Mouse (Mus musculus): ENCODE results near the gene Ank3. TPM values are rescaled to one million over a fixed set of nuclear protein-coding genes. Genes with fewer than 3 reads are reported as not detected.

The Ank3 gene
- total RNA-seq, 2 experiments from 2014 or later, result 0.05 TPM; not detected in 1

DNA sequence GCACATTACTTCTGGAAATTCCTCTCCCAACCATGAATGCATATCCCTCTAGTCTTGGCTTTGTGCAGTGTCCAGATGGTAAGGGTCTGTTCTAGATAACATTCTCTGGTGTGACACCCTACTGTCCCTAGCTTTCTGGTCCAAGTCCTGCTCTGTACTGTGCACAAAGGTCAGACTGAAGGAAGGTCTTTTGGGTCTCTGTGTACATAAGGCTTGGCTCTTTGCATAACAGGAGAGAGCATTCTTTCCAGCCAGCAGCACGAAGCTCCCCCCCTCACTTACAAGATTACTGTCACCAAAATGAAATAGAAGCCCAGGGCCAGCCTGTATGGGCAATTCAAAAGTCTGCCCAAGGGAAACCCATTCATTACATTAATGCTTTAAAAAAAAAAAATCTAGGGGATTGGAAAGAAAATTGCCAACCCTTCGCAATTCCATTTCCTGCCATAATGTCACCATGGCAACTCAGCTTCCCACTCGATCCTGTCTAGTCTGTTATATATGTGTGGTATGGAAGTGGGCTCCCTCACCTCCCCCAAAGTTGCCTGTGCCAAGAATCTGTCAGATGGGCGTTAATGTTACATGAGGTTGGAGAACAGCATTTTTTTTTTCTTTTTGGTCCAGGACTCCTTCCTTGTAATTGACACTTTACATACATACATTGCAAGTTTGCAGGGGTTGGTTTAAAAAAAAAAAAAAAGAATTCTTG, 460.5 kb downstream of the Ank3 start:
- no peak for ATAC-seq (replicated peaks; ENCODE audit: poor library complexity, severe bottlenecking)

GRCm38 (mm10) chr10:69859848-69860479, 461.4 kb downstream of the Ank3 start:
- no peak for ATAC-seq (replicated peaks; ENCODE audit: poor library complexity, severe bottlenecking)

- ATAC-seq (replicated peaks; ENCODE audit: poor library complexity, severe bottlenecking), result no peak
These were observed 464.3 kb downstream of the Ank3 start for GRCm38 (mm10) chr10:69862829-69863228.

DNA sequence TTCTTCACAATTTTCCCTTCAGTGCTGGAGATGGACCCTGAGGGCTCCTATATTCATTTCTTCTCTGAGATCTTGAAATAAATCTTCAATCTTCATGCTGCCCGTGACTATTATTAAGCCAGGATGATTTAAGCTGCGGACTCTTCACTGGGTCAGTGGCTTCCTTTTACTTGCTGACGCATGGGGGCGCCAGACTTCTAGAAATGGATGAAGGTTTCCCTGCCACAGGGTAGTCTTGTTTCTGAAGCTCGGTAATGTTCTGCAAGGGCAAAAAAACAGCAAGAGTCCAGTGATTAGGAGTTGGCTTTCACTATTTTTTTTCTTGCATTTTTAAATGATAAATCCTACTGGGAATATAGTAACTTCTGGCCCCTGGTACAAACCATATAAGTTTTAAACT, 471.8 kb downstream of the Ank3 start:
- ATAC-seq (replicated peaks; ENCODE audit: poor library complexity, severe bottlenecking), result peak; percentile 84

DNA sequence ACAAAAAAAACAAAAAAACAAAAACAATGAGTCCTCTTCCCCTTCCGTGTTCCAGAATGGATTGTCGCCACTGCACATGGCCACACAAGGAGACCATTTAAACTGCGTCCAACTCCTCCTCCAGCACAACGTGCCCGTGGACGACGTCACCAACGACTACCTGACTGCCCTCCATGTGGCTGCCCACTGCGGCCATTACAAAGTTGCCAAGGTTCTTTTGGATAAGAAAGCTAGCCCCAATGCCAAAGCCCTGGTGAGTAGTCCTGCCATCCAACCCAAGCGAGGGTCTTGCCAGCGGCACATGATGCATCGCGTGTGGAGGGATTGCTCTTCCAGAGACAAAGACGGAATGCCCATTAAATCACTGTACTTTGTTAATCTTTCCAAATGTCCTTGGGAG, 472.4 kb downstream of the Ank3 start:
- no peak for ATAC-seq (replicated peaks; ENCODE audit: poor library complexity, severe bottlenecking)

GRCm38 (mm10) chr10:69872182-69872741, 473.7 kb downstream of the Ank3 start:
- ATAC-seq (replicated peaks; ENCODE audit: poor library complexity, severe bottlenecking), result no peak

DNA sequence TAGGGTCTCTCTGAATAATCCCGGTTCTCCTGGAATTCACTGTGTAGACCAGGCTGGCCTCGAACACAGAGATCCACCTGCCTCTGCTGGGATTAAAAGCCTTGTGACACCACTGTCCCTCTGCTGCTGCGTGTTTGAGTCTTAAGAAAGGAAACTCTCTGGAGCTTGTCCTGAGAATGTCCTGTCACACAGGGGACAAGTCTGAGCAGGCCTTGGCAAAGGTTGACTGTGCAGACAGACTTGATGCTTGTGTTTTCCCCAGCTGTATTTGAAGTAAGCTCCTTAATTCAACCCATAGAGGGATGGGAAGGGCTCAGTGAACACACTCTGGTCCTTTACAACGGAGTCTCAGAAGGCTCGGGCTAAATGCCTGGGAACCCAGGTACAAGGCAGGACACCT, 474.3 kb downstream of the Ank3 start:
- no peak for ATAC-seq (replicated peaks; ENCODE audit: poor library complexity, severe bottlenecking)

GRCm38 (mm10) chr10:69874806-69875205, 476.2 kb downstream of the Ank3 start:
- no peak for ATAC-seq (replicated peaks; ENCODE audit: poor library complexity, severe bottlenecking)

DNA sequence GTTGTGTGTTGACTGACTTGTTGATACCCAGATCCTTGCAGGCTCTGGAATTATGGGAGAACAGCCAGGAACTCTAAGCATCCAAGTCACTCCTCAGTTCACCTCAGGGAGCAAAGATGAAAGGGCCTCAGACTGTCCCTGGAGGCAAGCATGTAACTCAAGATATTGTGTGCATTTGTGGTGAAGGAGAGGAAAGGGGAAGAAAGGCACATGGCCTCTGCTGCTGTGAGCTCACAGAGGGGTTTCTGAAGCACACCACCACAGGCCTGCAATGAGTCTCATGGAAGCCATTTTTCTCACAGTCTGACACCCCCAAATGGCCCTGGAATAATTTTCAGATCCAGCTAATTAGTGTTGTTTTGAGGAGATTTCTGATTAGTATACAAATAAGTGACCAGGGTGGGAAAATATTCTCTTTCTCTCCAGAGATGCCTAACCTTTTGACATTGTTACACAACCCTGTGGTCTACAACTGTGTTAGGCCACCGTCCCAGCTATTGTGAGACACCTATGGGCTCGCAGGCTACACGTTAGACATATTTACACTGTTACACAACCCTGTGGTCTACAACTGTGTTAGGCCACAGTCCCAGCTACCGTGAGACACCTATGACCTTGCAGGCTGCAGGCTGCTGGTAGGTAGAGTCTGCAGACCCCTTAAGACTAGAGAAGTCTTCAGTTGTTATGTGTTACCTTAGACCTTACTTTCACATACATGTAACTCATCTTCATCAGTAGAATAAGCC, 485.5 kb downstream of the Ank3 start:
- ATAC-seq (replicated peaks; ENCODE audit: poor library complexity, severe bottlenecking), result peak; percentile 94

DNA sequence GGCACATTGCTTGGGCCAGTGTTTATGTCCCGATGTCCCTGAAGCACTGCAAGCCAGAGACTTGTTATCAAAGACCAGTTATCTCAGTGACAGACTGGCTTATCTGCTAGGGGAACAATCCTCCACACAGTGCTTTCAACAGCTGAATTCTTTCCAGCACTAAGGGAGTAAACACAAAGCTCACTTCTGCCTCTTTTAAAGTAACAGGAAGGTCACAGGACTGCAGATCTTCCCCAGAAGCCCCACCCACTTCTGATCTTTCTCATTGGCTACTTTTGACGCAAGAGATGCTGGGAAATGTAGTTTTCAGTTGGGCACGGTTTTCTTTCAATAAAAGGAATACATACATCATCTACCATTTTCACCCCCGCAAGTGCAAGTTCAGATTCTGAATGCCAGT, 489.8 kb downstream of the Ank3 start:
- ATAC-seq (replicated peaks; ENCODE audit: poor library complexity, severe bottlenecking), result peak; percentile 65

- peak; percentile 50 for ATAC-seq (replicated peaks; ENCODE audit: poor library complexity, severe bottlenecking)
These were observed 491.2 kb downstream of the Ank3 start for GRCm38 (mm10) chr10:69889779-69890178.

DNA sequence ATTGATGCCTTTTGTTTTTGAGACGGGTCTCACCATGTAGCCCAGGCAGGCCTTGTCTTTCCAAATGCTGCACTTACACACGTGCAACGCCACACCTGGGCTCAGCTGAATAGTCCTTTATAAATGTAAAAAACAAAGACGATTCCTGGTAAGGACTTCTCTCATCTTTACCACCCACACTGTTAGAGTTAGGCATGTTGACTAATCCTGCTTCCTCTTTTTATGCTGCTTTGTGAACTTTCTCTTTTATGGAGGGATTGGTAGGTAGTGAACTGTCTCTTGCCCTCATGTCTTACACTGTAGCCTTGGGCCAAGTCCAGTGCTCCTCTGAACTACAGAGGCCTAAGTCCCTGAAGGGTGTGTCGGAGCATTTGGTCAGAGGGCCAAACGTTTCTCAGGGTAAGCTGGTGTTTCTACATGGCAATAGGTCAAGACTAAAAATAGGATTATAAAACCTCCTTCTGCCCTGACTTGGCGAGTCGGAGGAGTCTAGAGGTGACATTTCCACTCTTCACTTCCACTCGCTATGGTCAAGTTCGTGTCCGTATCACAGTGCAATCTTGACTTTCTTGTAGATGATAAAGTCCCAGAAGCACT, 491.9 kb downstream of the Ank3 start:
- ATAC-seq (replicated peaks; ENCODE audit: poor library complexity, severe bottlenecking), result peak; percentile 69

DNA sequence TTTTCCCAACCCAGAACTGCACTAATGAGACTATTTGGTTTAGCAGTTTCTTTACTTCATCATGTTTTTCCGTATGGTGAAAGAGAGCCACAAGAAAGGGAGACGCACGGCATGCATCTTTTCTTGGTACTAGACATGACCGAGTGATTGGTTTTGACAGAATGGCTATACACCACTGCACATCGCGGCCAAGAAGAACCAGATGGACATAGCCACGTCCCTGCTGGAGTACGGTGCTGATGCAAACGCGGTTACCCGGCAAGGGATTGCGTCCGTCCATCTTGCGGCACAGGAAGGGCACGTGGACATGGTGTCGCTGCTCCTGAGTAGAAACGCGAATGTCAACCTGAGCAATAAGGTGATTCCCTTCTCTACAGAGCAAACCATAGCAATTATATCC, 493.6 kb downstream of the Ank3 start:
- no peak for ATAC-seq (replicated peaks; ENCODE audit: poor library complexity, severe bottlenecking)

GRCm38 (mm10) chr10:69895606-69896005, 497.0 kb downstream of the Ank3 start:
- ATAC-seq (replicated peaks; ENCODE audit: poor library complexity, severe bottlenecking), result no peak

DNA sequence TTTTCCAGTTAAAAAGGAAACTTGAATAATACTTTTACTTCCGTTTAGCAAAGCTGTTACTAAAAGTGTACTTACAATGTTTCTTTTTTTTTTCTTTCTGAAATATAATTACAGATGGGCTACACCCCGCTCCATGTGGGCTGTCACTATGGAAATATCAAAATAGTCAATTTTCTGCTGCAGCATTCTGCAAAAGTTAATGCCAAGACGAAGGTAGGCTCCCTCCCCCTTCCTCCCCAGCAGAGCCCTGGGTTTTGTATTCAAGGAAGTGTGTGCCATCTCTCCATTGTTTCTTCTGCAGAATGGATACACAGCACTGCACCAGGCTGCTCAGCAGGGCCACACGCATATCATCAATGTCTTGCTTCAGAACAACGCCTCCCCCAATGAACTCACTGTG, 499.4 kb downstream of the Ank3 start:
- ATAC-seq (replicated peaks; ENCODE audit: poor library complexity, severe bottlenecking), result no peak

DNA sequence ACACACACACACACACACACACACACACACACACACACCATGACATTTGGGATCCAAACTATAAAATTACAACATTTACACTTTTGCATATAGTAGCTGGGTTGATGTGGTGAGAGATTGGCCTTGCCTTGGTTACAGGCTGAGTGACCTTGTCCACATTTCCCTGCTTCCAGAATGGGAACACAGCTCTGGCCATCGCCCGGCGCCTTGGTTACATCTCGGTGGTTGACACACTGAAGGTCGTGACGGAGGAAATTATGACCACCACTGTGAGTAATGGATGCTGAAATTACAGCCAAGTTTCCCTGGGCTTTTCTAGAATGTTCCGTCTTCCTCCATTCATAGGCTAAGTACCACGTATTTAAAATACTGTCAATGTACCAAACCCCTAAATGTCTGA, 500.2 kb downstream of the Ank3 start:
- ATAC-seq (replicated peaks; ENCODE audit: poor library complexity, severe bottlenecking), result no peak

DNA sequence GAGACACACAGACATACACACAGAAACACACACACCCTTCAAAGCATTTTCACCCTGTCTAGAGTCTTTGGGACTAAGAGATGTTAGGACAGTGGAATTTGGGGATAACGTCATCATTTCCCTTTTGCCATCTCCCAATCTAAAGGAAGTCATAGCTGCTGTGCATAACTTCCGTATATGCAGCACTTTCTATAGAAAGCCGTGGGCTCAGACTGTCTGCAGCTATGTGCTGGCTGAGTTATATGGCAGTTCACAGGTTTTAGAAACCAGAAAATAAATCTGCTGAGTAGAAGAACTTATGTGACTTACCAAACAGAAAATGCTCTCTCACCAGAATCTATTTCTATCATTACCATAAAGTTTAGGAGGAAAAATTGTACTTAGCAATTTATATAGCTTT, 501.2 kb downstream of the Ank3 start:
- ATAC-seq (replicated peaks; ENCODE audit: poor library complexity, severe bottlenecking), result no peak

DNA sequence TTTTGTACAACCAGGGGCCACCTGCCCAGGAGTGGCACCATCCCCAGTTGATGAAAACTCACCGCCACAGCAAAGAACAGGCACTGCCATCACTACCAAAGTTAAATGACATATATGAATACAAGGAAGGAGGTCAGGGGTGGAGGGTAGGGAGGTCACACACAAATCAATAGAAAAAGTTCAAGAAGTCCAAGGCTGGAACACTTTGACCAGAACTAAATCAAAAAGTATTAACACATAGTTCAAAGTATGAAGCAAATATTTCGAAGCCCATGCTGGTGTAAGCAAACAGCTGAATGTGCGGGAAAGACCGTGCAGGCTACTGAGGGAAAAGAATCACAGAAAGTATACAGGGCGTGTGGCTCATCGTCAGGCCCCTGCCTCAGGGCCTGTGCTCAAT, 503.5 kb downstream of the Ank3 start:
- ATAC-seq (replicated peaks; ENCODE audit: poor library complexity, severe bottlenecking), result no peak

DNA sequence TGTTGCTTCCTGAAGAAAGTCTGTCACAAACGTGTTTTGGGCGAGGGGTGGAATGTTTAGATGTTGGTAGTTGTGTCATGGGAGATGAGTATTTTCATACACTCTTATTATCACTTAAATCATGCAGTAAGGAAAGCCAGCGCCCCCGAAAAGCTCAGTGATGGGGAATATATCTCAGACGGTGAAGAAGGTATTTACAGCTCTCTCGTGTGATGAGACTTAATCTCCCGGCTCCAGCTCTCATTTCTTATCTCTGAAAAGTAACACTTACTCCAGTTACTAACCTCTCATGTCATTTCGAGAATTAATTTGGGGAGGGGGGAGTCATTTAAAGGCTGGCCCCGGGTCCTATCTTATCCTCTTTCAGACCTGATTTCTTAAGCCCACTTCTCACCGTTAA, 505.7 kb downstream of the Ank3 start:
- ATAC-seq (replicated peaks; ENCODE audit: poor library complexity, severe bottlenecking), result no peak

DNA sequence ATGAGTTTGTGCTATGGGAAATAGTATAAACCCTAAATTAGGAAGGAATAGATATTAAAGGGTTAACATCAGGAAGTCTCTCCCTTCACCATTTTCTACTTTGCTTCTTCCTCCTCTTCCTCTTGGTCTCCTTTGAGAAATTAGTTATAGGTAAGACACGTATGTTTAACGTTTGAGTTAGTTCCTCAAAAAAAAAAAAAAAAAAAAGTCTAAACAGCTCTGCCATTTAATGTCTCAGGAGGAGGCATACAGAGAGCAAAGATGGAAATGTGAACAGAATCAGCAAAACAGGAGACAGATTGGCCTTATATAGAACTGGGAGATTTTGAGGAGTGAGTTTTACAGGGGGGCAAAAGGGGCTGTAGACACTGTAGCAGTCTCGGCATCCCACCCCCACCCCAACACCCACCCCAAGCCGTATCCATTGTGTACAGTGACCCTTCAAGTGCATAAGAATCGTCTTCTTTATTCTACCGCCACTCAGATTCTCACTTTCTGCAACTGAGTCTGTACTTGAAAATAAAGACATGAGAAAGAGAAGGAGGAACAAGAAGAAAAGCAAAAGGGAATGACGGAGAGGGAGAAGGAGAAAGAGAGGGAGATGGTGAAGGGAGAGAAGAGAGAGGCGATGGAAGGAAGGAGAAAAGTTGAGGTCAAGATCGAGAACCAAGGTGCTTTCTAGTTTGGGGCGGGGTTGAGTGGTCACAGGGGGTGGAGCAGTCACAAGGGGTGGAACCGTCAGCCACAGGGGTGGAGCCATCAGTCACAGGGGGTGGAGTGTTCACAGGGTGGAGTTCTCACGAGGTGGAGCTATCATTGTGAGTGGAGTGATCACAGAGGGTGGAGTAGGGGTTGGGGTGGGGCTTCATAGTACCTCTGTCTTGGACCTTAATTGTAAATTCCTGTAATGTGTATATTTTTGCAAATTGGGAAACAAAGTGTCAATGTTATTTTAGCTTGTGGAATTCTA, 509.5 kb downstream of the Ank3 start:
- peak; percentile 46; the same call in 1 of the 2 replicates for ATAC-seq (replicated peaks; ENCODE audit: poor library complexity, severe bottlenecking)
